Mouse (Mus musculus) mouse embryonic stem cell (cell line): Measurements from ENCODE around the gene Myo1c.

Source experiments
- in situ Hi-C, 2 experiments: fragments of 300-500 bp; cut with MboI; formaldehyde crosslinking; loops; 1 replicate in 1 of 2; 3 replicates in 1 of 2; pipeline ENCODE4 v1.14.3; 2019 to 2020; ENCODE audit warnings: low sequenced_read_pairs in 2 of 2, low pct_unique_long_range_greater_than_20kb in 1 of 2, mixed read lengths in 1 of 2; ENCODE audit not compliant: unreplicated experiment in 1 of 2

Myo1c gene

DNA sequence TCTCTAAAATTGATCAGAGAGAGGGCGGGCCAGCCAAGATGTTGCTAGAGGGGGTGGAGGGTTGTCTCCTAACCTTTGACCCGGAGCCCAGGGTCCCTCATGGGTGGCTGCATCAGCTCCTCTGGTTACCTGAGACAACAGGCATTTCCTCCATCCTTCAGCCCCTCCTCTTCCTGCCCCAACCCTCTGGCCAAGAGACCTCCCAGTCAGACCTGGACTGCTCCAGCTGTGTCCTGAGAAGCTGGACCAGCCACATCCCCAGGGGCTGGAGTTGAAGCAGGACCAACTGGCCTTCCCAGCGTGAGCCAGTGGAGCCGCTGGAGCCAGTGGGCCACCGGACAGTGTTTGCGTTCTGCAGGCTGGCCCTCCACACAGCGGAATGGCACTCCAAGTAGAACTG, at the start of gene Myo1c:
TSS of gene Myo1c (plus strand) at position 194 of the 400 bp plus-strand sequence.
- in situ Hi-C loops = no loop called here

DNA sequence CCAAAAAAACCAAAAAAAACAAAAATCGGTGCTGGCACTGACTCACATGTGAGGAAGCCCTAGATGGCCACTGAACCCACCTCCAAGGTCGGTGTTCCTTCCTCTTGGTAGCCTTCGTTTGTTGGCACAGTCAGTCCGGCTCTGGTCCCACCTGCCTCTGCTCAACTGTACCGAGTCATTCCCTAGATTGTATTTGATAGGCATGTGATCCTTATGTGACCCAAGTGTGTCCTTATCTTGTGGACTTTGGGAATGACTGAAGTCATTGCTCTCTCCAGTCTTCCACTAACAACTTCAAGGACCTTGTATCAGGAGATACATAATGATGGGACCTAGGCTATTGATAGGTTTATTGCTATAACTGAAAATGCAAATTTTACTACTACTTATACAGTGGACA, 45.5 kb upstream of the Myo1c start:
- in situ Hi-C loops = no loop called here

DNA sequence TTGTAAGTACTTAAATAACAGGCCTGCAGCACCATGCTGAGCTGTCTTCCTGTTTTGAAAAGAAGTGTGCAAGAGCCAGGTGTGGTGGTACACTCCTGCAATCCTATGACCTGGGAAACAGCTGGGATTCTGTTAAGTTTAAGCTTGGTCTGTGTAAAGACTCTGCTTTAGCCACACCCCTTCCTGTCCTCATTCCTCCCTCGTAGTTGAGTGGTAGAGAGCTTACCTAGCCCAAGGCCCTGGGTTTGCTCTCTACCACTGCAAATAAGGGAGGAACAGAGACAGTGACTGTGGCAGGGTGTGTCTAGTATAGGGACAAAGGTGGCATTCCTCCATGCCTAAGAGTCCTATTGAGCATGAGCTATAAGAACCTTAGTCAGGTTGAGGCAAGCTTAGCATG, 45.0 kb upstream of the Myo1c start:
- in situ Hi-C loops = no loop called here

DNA sequence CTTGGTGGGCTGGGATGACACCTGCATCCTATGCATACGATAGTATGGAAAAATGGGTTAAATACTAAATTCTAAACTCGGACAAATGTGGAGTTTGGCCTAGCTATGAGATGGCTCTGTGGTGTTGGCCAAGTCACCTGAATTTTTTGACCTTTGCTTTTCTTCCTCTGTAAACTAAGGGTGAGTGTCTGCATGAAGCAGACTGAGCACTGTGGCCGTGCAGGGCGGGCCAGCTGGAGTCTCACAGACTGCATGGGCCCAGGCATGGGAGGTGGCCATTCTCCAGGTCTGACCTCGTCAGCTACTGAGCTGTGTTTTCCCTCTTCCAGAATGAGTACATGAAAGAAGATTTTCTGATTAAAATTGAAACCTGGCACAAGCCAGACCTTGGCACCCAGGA, 41.5 kb upstream of the Myo1c start:
- in situ Hi-C loops = no loop called here

DNA sequence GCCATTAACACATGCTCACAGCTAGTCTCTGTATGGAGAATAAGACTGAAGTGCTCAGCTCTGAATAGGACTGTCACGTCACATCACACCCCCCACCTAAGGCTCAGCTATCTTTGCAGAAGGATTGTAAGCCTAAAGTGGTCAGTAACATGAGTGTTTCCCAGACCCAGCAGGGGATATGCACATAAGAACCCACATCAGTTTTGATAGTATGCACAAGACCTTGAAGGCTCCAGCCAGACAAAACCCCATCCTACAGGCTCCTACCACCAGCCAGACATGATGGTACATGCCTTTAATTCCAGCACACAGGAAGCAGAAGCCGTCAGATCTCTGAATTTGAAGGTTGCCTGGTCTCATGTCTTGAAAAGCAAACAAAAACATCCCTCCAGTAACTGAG, 40.3 kb upstream of the Myo1c start:
- in situ Hi-C loops = no loop called here

DNA sequence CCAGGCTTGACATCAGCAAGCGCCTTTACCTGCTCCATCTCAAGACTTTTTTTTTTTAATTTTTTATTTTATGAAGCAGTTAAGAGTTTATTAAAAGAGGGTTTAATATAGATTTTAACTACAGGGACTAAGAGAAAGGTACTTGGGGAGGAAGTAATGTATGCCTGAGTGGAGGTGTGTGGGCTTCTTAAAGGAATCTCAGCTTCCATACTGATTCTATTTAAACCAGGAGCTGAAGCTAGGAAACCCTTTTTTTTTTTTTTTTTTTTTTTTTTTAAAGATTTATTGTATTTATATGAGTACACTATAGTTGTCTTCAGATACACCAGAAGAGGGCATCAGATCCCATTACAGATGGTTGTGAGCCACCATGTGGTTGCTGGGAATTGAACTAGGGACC, 35.5 kb upstream of the Myo1c start:
- in situ Hi-C loops = no loop called here

DNA sequence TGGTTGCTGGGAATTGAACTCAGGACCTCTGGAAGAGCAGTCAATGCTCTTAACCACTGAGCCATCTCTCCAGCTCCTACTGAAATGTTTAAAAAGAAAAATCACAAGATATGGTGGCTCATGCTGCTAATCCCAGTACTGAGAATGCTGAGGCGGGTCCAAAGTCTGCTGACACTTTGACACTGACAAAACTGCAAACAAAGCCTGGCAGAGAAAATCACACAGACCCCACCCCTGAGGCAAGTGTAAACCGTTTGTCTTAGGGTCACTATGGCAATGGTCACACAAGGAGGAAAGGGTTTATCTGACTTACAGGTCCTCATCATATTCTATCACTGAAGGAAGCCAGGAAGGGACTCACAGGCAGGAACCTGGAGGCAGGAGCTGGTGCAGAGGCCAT, 34.7 kb upstream of the Myo1c start:
- in situ Hi-C loops = no loop called here

DNA sequence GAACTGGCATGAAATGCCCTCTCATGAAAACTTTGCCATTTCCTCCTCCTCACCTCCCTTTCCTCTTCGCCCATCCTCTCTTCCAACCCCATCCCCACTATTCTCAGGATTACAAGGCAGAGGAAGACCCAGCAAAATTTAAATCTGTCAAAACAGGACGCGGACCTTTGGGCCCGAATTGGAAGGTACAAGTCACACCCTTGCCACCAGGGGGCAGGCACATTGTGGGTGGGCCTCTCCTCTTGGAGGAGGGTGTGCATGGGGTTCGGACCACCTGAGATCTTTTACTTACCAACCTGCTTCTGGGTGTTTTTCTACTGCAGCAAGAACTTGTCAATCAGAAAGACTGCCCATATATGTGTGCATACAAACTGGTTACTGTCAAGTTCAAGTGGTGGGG, 31.2 kb upstream of the Myo1c start:
- in situ Hi-C loops = no loop called here

DNA sequence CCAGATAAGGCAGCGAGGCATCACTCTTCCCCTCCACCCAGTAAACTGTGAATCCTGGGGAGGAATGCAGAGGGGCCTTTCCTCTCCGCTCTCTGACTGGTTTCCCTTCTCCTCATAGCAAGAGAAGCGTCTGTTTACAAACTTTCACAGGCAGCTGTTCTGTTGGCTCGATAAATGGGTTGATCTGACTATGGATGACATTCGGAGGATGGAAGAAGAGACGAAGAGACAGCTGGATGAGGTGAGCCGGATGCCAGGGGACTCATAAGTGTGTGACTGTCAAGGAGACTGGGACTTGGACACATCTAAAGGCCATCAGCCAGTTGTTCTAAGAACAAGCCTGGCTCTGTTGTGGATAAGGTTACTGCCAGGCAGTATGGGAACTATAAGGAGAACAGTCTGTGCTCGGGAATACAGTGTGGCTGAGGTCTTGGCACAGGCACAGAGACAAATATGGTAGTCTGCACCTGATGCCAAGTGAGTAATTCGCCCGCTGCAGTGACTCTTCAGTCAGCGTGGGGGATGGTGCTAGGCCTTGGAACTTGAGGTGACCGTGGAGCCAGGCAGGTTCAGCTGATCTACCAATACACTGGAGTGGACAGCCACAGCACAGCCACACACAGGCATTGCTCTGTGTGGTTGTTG, 30.0 kb upstream of the Myo1c start:
- in situ Hi-C loops = no loop called here

DNA sequence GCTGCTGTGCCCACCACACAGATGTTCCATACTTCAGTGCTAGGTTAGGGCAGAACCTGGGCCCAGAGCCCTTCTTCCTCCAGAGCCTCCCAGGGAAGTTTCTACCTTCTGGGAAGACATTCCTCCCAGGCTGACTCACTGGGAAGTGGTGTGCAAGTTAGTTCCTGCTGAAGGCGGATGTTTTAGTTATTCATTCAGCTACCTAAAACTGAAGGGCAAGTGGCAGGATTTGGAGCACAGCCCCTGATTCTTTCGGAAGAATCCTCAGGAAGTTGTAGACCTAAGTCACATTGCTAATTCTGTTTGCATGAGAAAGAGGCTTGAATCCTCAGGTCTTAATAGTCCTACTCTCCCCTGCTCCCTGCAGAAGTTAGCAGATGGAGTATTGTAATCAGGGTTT, 28.9 kb upstream of the Myo1c start:
- in situ Hi-C loops = no loop called here

DNA sequence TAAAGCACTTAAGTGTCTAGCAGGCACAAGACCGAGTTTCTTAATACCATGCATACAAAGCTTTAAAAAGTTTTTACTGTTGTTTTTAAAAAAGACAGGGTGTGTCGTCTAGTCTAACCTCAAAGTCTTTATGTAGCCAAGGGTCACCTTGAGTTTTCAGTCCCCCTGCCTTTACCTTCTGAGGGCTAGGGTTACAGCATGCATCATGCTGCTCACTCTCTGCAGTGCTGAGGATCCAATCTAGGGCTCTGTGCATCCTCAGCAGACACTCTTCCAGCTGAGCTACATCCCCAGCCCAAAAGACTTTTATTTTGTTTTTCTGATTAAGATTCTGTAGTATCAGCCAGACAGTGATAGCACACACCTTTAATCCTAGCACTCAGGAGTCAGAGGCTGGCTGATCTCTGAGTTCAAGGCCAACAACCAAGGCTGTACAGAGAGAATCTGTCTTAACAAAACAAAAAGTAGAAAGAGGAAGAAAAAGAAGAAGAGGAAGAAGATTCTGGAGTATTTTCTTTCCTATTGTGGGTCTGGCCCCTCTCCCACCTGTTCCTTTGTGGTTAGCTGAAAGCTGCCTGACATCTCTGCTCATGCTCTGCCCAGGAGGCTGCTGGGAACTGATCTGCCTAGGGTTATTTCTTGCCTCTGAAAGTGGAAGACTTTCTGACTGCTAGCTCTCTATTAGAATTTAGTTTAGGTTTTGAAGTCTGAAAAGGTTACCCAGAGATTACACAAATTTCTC, 27.5 kb upstream of the Myo1c start:
- in situ Hi-C loops = no loop called here

DNA sequence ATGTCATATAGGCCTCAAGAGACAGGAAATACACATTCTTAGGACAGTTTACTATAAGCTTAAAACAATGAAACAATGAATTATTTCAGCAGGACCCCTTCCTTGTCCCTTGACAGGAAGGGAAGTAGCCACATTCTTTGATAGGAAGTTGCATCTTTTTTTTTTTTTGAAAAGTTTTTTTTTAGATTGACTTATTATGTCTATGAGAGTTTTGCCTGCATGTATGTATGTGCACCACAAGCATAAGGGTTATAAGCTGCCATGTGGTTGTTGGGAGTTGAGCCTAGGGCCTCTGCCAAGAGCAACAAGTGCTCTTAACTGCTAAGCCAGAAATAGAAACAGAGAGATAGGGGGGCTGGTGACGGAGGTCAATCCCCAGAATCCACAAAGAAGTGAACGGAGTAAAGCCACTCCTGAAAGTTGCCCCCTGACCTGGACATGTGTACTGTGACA, 26.2 kb upstream of the Myo1c start:
- in situ Hi-C loops = no loop called here

DNA sequence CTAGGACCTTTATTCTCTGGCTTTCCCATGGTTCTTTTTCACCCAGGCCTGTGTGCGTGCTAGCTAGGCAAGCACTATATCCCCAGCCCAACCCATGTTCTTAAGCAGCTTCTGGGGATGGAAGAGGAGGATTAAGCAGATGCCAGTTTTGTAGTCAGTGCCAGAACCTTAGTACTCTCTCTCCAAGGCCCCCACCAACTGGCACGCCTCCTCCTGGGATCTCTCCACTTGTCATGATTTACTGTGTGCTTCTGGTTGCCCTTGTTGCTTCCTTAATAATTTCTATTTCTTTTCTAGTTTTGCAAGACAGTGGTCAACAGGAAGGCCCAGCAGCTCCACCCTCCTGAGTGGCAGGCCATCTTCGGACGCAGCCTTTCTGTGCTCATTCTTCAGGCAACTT, 24.5 kb upstream of the Myo1c start:
- in situ Hi-C loops = no loop called here

DNA sequence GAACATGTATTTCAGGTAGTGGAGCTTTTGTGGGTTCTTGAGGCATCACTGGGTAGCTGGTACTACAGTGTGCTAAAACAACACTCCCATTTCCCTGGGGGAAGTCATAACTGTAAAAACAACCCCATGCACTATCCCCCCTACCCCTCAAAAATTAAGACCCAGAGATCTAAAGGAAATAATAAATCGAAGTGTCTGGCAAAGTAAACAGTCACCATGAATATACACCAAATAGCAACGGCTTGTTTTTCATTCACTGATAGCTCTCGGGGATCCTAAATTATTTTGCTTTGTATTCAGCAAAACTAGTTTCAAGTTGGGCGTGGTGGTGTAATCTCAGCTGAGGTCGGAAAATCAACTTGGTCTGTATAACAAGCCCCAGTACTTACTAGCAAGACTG, 20.2 kb upstream of the Myo1c start:
- in situ Hi-C loops = no loop called here

DNA sequence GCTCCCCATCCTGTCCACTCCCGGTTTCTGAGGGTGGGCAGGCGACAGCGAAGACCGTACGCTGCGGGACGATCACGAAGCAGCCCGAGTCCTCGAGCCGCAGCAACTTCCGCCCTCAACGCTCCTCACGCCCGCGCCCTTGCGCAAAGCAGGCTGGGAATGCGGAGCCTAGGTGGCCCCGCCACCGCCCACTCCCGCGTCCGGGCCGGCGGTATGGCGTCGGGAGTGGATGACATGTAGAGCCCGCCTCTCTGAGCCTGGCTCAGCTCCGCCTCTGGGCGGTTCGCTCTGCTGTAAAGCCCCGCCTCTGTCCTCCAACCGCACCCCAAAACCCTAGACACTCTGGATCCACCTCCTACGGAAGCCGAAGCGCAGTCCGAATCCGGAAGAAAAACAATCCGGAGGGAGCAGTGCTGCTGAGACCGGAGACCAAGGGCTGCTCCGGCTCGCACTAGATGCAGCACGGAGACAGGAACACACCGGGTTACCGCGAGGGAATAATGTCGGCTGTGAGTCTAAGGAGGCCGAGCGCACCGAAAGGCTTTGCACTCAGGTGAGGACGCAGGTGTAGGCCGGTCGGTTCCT, 19.6 kb upstream of the Myo1c start, which contains the start of gene Inpp5k:
TSS of gene Inpp5k (plus strand) at position 344 of the 585 bp plus-strand sequence.
- in situ Hi-C loops = no loop called here

DNA sequence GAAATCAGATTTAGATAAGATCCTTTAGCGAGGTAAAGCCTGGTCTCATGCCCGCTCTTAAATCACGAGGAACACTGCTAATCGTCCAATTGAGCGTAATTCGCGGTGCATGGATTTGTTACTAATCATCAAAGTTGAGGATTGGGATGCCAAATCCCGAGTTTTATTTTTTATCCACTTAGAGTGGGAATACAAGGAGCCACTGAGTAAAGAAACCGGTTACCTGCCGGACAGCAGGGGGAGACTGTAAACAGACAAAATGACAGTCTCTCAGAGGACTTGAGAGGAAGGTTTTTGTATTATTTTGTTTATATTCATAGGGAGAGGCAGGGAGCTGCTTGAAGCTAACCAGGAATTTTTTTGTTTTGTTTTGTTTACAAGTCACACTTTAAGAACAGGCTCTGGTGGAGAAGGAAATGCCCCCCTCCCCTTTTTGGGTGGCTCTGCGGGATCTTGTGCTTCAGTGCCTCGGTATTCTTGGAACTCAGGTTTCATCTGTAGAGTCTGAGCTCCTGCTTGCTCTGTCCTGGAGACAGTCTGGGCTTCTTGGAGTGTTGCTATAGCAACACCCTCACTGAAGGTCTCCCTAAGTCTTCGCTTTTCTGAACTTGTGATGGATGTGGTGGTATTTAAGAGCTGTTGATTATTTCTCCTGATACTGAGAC, 18.6 kb upstream of the Myo1c start:
- in situ Hi-C loops = no loop called here

DNA sequence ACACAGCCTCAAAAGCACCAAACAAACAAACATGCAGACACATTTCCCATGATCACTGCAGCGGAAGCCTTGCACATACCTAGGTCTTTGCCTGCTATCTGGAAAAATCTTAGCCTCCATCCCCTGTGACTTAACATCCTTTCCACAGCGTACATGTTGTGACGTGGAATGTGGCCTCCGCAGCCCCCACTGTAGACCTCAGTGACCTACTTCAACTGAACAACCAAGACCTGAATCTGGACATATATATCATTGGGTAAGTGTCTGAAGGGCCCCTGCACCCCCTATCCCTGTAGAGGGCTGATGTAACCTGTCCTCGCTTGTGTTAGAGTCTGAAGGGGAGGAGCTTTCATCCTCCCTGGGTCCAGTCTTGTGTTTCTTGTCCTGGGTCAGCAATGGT, 17.4 kb upstream of the Myo1c start:
- in situ Hi-C loops = no loop called here

DNA sequence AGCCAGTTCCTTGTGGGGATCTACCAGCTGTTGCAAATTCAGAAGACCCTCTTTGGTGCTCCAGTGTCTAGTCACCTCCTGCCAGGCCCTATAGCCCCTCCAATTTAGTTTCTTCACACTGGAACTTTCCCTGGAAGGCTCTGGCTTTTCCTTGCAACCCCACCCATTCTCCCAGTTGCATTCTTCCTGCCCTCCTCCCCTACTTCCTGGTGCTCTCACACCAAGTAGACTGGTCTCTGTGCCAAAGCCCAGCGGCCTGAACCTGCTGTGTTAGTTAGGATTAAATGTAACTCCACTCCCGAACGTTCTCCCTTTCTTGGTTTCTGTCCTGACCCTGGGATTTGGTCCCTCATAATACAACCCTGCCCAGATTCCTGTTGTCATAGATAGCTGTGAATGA, 15.5 kb upstream of the Myo1c start:
- in situ Hi-C loops = no loop called here

DNA sequence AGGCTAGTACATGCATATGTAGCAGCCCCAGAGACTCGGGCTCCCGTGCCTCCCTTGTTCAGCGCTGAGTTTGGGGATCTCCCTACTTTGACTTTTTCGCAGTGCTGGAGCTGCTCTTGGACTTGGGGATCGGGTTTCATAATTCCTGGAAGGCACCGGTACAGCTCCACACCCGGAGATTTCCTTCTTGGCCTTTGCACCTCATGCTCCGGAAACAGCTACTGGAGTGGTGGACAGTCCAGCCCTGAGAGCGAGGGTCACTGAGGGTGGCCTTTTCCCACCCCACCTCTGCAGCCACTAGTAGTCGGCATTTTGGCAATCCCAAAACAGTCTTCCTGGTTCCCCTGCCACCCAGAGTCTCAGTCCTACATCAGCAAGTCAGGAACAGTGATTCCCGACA, 15.0 kb upstream of the Myo1c start:
- in situ Hi-C loops = no loop called here
